Mouse (Mus musculus): ENCODE results near the gene Pltp.

Gene Pltp

GRCm38 (mm10) chr2:164804533-164805331 is 52.8 kb downstream of the Pltp start, which contains the start of the genes Acot8 and Zswim3:
TSS of gene Acot8 (minus strand) at chr2:164804882.
TSS of gene Zswim3 (plus strand) at chr2:164805098.
- peak; percentile 96 to 97 for DNase-seq

GRCm38 (mm10) chr2:164803921-164804313 is 53.6 kb downstream of the Pltp start:
- DNase-seq: no peak

GRCm38 (mm10) chr2:164803201-164803920 is 54.1 kb downstream of the Pltp start:
- DNase-seq: no peak

GRCm38 (mm10) chr2:164800252-164801004 is 57.1 kb downstream of the Pltp start:
- DNase-seq: no peak

GRCm38 (mm10) chr2:164798554-164798953 is 59.0 kb downstream of the Pltp start:
- peak in 1 of 2 experiments; percentile 38 for DNase-seq

- no peak for DNase-seq
Measured at GRCm38 (mm10) chr2:164795868-164796267, 61.6 kb downstream of the Pltp start.

- peak; percentile 79 to 82 for DNase-seq
Measured at GRCm38 (mm10) chr2:164794293-164794692, 63.2 kb downstream of the Pltp start.

- peak in 1 of 2 experiments; percentile 33 for DNase-seq
Measured at GRCm38 (mm10) chr2:164793772-164794171, 63.7 kb downstream of the Pltp start.

GRCm38 (mm10) chr2:164793236-164793635 is 64.3 kb downstream of the Pltp start:
- peak; percentile 78 to 80 for DNase-seq

GRCm38 (mm10) chr2:164792400-164793190 is 64.9 kb downstream of the Pltp start:
- no peak for DNase-seq

GRCm38 (mm10) chr2:164791841-164792261 is 65.7 kb downstream of the Pltp start:
- DNase-seq: no peak

- no peak for DNase-seq
Measured at GRCm38 (mm10) chr2:164790451-164790850, 67.1 kb downstream of the Pltp start.

Measured in B cell, adult 2 months (primary cell).